Mouse (Mus musculus) right cerebral cortex, postnatal 4 days (tissue): Measurements from ENCODE around the gene Klf16.

ENCODE experiments used
- DNase-seq: peaks from one replicate; pipeline ENCODE4 v3.0.0-alpha.2; 2022

The Klf16 gene

GRCm38 (mm10) chr10:80577195-80578130, at the start of gene Klf16:
Gene Klf16 (minus strand): TSS chr10:80577321.
- DNase-seq = peak; percentile 95

DNA sequence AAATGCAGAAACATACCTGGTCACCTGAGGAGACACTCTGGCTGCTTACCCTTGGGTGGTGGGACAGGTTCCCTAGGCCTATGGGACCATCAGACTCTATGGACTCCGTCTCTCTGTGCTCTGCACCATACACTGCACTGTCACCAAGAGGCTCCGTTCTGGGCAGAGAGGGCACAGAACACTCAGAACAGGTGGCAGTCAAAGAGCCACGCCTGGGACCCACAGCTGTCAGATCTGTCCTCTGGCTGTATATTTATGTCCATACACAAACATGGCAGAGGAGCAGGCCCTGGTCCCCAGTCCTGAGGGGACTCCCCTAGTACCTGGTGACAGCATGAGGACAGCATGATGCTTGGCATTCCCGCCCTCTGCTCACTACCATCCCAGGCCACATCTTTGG, 48.6 kb upstream of the Klf16 start:
- DNase-seq = no peak

- no peak for DNase-seq
Observed at GRCm38 (mm10) chr10:80623457-80624191, 46.5 kb upstream of the Klf16 start.

GRCm38 (mm10) chr10:80622661-80623456, 45.7 kb upstream of the Klf16 start, which contains the start of gene Csnk1g2:
Gene Csnk1g2 (plus strand): TSS chr10:80622838.
- peak; percentile 64 for DNase-seq

DNA sequence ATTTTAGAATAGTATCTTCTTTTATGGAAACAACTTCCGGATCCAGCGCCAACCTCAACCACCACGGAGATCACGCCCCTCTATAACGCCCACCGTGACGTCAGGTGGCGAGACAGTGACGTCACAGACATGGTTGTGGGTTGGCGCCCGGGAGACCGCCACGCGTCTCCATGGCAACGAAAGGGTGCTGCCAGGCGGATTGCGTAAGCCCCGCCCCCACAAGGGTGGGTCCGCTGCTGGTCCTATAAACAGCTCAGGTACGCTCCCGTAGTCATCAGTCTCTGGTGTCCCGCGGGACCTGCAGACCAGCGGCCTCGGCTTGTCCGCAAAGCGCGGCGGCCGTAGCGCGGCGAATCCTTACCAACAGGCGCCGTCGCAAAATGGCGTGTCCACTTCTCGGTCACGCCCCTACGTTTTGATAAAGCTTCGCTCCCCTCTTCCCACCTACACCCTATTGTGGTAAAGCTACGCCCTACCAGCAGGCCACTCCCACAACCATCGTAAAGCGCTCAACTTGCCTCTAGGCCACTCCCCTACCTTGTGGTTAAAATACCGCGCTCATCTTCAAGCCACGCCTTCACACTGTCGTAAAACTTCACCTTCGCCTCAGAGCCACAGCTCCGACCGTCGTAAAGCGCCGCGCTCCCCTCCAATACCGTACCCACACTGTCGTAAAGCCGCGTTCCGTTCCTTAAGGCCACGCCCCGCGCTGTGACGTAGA, 45.0 kb upstream of the Klf16 start:
- DNase-seq = peak; percentile 98

GRCm38 (mm10) chr10:80621690-80621939, 44.5 kb upstream of the Klf16 start:
- DNase-seq = no peak

- DNase-seq = peak; percentile 32
Observed at GRCm38 (mm10) chr10:80620796-80621689, 43.9 kb upstream of the Klf16 start.

- no peak for DNase-seq
Observed at GRCm38 (mm10) chr10:80620365-80620764, 43.2 kb upstream of the Klf16 start.

- no peak for DNase-seq
Observed at GRCm38 (mm10) chr10:80619465-80620244, 42.5 kb upstream of the Klf16 start.

GRCm38 (mm10) chr10:80618181-80618580, 41.1 kb upstream of the Klf16 start:
- DNase-seq = no peak

GRCm38 (mm10) chr10:80614351-80614750, 37.2 kb upstream of the Klf16 start:
- DNase-seq = no peak

DNA sequence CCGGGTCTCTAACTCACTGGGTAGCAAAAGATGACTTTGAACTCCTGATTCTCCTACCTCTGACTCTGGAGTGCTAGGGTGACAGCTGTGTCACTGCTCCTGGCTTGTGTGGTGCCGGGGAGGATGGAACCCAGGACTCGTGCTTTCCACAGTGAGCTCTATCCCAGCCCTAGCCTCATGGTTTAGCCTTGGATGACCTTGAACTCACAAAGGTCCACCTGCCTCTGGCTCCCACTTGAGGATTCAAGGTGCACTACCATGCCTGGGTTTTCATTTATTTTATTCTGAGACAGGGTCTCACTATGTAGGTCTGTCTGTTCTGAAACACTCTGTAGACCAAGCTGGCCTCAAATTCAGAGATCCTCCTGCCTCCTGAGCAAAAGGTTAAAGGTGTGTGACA, 36.7 kb upstream of the Klf16 start:
- no peak for DNase-seq

GRCm38 (mm10) chr10:80611905-80612304, 34.8 kb upstream of the Klf16 start:
- DNase-seq = no peak

GRCm38 (mm10) chr10:80611024-80611423, 33.9 kb upstream of the Klf16 start:
- DNase-seq = peak; percentile 53

- DNase-seq = no peak
Observed at GRCm38 (mm10) chr10:80610116-80610785, 33.1 kb upstream of the Klf16 start.

DNA sequence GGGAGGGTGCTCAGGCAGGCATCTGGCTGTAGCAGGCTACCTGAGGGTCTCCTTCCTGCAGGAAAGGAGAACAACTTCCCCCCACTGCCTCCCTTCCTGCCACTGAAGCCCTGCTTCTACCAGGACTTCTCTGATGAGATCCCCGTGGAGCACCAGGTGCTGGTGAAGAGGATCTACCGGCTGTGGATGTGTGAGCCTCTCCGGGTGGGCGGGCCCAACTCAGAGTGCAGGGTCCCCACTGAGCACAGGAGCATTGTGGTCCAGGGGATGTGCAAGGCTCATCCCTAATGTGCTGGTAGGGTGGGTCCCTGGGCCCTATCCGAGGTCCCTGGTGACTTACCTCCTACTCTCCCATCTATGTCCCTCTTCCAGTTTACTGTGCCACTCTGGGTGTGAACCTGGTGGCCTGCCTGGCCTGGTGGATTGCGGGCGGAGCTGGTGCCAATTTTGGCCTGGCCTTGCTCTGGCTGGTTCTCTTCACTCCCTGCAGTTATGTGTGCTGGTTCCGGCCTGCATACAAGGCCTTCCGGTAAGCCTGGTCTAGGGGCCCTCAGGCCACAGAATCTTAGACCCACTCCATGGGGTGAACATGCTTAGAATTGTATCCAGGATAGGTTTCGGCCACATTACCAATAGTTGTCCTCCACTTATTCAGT, 32.3 kb upstream of the Klf16 start:
- no peak for DNase-seq

GRCm38 (mm10) chr10:80608435-80608834, 31.3 kb upstream of the Klf16 start:
- DNase-seq = no peak

GRCm38 (mm10) chr10:80606737-80607350, 29.7 kb upstream of the Klf16 start:
- no peak for DNase-seq

- no peak for DNase-seq
Observed at GRCm38 (mm10) chr10:80606306-80606705, 29.2 kb upstream of the Klf16 start.
